Mouse (Mus musculus): ENCODE data around the gene Spock1. TPM values are rescaled to one million over a fixed set of nuclear protein-coding genes. Genes with fewer than 3 reads are reported as not detected.

The Spock1 gene
- polyA plus RNA-seq, 1 experiment from 2014 or later = 2.0 TPM

DNA sequence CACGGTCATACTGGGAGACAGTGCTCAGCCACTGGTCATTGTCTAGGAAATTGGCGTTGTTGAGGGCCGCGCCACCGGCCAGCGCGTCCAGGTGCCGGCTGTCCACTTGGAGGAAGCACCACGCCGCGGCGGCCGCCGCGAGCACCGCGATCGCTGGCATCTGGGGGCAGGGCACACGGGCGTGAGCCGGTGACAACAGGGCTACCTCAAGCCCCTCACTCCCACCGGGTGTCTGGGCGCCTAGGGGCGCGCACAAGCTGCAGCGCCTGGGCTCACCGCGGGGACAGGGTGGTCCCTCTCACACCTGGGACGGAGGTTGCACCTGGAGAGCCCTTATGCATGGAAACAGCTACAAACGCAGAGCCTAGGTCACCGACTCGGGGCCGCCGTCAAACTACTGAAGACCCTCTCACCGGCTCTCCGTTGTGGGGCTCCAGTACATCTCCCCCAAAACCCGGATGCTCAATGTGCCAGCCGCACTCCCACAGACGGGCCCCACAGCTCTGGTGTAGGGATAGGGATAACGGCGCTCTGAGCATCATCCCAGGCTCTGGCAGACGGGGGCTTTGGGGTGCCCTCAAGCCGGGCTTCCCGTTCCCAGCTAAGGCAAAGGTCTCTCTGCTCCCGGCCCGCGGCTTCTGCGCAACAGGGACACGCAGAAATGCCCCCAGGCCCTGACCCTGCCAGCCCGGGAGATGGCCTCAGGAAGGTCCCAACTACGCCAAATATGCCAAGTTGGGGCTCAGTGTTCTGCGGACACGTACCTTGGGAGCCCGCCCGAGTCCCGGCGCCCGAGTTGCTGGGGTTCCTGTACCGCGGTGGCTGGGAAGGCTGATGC, 485 bp downstream of the Spock1 start:
- Histone ChIP-seq H3K4me2 (peak overlapping the region; percentile 81), H3K36me3 (no peaks in the 10 kb centered on the region), H3K4me1 (peaks cover 9% of the 10 kb centered on the region), H3K27me3 (peaks cover 45% of the 10 kb centered on the region), H3K27ac (no peak overlapping the region), H3K9me3 (replicated peaks) (no peaks in the 10 kb centered on the region), H3K9ac (no peak overlapping the region), H3K4me3 (replicated peaks) (peak overlapping the region; percentile 40)
- no peak for ATAC-seq (replicated peaks; ENCODE audit: low FRiP score)
- 2% methylated on average over 60 of the region's 60 CpGs for WGBS

GRCm38 (mm10) chr13:57894597-57894996, 13.5 kb downstream of the Spock1 start:
- Histone ChIP-seq H3K27me3 (no peaks in the 10 kb centered on the region; the same call in 1 of the 2 replicates), H3K27ac (no peak overlapping the region), H3K36me3 (no peaks in the 10 kb centered on the region), H3K9ac (no peak overlapping the region), H3K4me2 (no peak overlapping the region), H3K4me1 (peaks cover 2% of the 10 kb centered on the region), H3K9me3 (replicated peaks) (no peaks in the 10 kb centered on the region), H3K4me3 (replicated peaks) (no peak overlapping the region)
- no peak for ATAC-seq (replicated peaks; ENCODE audit: low FRiP score)
- 77% methylated on average over 8 of the region's 8 CpGs for WGBS

- no peak overlapping the region for H3K4me3 ChIP-seq (replicated peaks)
- H3K27me3 ChIP-seq = no peaks in the 10 kb centered on the region; the same call in 1 of the 2 replicates
- ATAC-seq (replicated peaks; ENCODE audit: low FRiP score) = no peak
- no peak overlapping the region for H3K9ac ChIP-seq
- H3K27ac ChIP-seq = no peak overlapping the region
- H3K9me3 ChIP-seq (replicated peaks) = no peaks in the 10 kb centered on the region
- H3K4me2 ChIP-seq = no peak overlapping the region
- H3K4me1 ChIP-seq = peaks cover 9% of the 10 kb centered on the region
- no peaks in the 10 kb centered on the region for H3K36me3 ChIP-seq
- 61% methylated on average over 9 of the region's 9 CpGs for WGBS
Observed at GRCm38 (mm10) chr13:57889708-57890107, 18.4 kb downstream of the Spock1 start.

GRCm38 (mm10) chr13:57889050-57889449, 19.1 kb downstream of the Spock1 start:
- H3K4me1 ChIP-seq = peaks cover 9% of the 10 kb centered on the region
- H3K9me3 ChIP-seq (replicated peaks) = no peaks in the 10 kb centered on the region
- peak; percentile 54; the same call in 1 of the 2 replicates for ATAC-seq (replicated peaks; ENCODE audit: low FRiP score)
- no peak overlapping the region for H3K9ac ChIP-seq
- H3K4me2 ChIP-seq = 0 out of 2 replicates have a peak overlapping the region, but pooled peaks have one; percentile 16
- WGBS = 3% methylated on average over 6 of the region's 6 CpGs
- H3K27ac ChIP-seq = no peak overlapping the region
- no peak overlapping the region for H3K4me3 ChIP-seq (replicated peaks)
- H3K36me3 ChIP-seq = no peaks in the 10 kb centered on the region
- H3K27me3 ChIP-seq = no peaks in the 10 kb centered on the region; the same call in 1 of the 2 replicates

GRCm38 (mm10) chr13:57879817-57880216, 28.3 kb downstream of the Spock1 start:
- H3K9me3 ChIP-seq (replicated peaks) = no peaks in the 10 kb centered on the region
- no peak for ATAC-seq (replicated peaks; ENCODE audit: low FRiP score)
- H3K4me3 ChIP-seq (replicated peaks) = no peak overlapping the region
- peaks cover 4% of the 10 kb centered on the region; the same call in 1 of the 2 replicates for H3K4me1 ChIP-seq
- 30% methylated on average over 4 of the region's 4 CpGs for WGBS
- H3K9ac ChIP-seq = no peak overlapping the region
- H3K36me3 ChIP-seq = no peaks in the 10 kb centered on the region
- H3K27ac ChIP-seq = no peak overlapping the region
- no peak overlapping the region for H3K4me2 ChIP-seq
- H3K27me3 ChIP-seq = no peaks in the 10 kb centered on the region

DNA sequence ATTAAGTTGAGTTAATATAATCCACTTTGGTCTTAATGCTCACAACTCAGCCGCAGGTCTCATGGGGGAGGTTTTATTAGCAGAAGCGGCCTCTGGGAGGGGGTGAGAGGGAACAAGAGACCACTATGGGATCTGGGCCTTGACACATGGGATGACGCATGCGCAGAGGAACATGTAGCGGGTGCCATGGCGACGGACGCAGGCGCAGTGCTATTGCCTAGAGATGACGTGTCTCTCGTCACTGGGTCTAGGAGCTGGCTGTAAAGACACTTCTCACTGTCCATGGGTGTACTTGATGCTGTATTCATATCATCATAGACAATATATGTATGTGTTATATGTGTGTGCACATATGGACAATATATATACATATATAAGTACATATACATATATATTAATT, 29.3 kb downstream of the Spock1 start:
- Histone ChIP-seq H3K27ac (no peak overlapping the region), H3K4me2 (no peak overlapping the region), H3K4me3 (replicated peaks) (no peak overlapping the region), H3K9me3 (replicated peaks) (no peaks in the 10 kb centered on the region), H3K9ac (no peak overlapping the region), H3K4me1 (peaks cover 4% of the 10 kb centered on the region; the same call in 1 of the 2 replicates), H3K36me3 (no peaks in the 10 kb centered on the region), H3K27me3 (no peaks in the 10 kb centered on the region)
- WGBS = 77% methylated on average over 11 of the region's 11 CpGs
- no peak for ATAC-seq (replicated peaks; ENCODE audit: low FRiP score)

DNA sequence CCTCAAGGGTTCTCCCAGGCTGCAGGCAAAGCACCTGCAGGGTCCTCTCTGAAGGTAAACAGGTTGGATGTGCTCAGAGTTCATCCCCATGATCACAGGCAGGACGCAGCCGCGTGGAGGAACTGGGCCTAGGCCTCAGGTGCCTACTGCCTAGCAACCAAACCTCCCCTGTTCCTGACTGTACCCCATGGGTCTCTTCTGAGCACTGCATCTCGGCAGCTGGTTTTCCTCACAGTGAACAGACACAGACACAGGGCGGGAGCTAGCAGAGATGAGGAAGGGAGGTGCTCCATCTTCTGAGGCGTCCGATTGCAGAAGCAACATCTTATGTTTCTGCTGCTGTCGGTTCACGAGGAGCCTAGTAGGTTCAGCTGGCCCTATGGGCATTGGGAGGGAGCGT, 30.4 kb downstream of the Spock1 start:
- Histone ChIP-seq H3K27me3 (no peaks in the 10 kb centered on the region), H3K27ac (no peak overlapping the region), H3K4me3 (replicated peaks) (no peak overlapping the region), H3K4me2 (peak overlapping the region; percentile 21; the same call in 1 of the 2 replicates), H3K4me1 (peaks cover 4% of the 10 kb centered on the region; the same call in 1 of the 2 replicates), H3K9ac (no peak overlapping the region), H3K9me3 (replicated peaks) (no peaks in the 10 kb centered on the region), H3K36me3 (no peaks in the 10 kb centered on the region)
- 30% methylated on average over 10 of the region's 10 CpGs for WGBS
- peak; percentile 85 for ATAC-seq (replicated peaks; ENCODE audit: low FRiP score)

DNA sequence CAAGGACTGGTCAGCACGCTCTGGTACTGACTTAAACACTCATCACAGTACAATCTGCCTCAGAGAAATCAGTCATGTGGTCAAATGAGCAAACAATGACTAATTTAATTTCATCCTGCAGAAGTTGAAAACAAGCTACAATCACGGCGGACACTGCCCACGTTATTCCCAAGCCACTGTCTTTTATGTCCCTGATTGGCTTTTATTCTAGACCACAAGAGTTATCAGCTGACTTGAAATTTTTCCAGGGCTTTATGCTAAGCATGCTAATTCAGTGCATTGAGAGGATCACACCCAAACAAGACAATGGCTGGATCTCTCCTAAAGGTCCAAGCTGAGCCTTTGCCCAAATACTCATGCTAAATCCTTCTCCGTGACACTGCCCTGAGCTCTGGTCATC, 31.2 kb downstream of the Spock1 start:
- Histone ChIP-seq H3K27me3 (no peaks in the 10 kb centered on the region), H3K4me2 (no peak overlapping the region), H3K9ac (no peak overlapping the region), H3K27ac (no peak overlapping the region), H3K4me1 (peaks cover 4% of the 10 kb centered on the region; the same call in 1 of the 2 replicates), H3K4me3 (replicated peaks) (no peak overlapping the region), H3K9me3 (replicated peaks) (no peaks in the 10 kb centered on the region), H3K36me3 (no peaks in the 10 kb centered on the region)
- no peak for ATAC-seq (replicated peaks; ENCODE audit: low FRiP score)
- WGBS = 88% methylated on average over 5 of the region's 5 CpGs

DNA sequence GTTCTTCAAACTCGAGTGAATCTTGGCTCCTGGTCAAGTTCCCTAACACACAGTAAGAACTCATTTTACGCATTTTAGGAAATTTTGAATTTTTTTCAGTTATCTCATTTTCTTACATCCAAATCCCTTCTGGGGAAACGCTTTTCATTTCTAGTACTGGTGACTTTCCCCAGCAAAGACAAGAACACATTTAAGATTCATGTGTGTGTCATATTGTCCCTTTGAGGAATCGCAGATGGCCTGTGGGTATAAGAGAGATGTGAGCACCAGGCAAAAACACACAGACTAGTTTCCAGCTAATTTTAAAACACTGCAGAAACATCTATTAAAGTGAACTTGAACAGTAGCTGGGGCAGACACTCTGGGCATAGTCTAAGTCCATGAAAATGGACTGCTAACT, 38.1 kb downstream of the Spock1 start:
- WGBS = 86% methylated on average over 4 of the region's 4 CpGs
- Histone ChIP-seq H3K9ac (no peak overlapping the region), H3K27ac (no peak overlapping the region), H3K4me2 (no peak overlapping the region), H3K27me3 (no peaks in the 10 kb centered on the region), H3K9me3 (replicated peaks) (no peaks in the 10 kb centered on the region), H3K4me3 (replicated peaks) (no peak overlapping the region), H3K4me1 (no peaks in the 10 kb centered on the region), H3K36me3 (no peaks in the 10 kb centered on the region)
- no peak for ATAC-seq (replicated peaks; ENCODE audit: low FRiP score)

GRCm38 (mm10) chr13:57867586-57867985, 40.5 kb downstream of the Spock1 start:
- Histone ChIP-seq H3K9me3 (replicated peaks) (no peaks in the 10 kb centered on the region), H3K36me3 (no peaks in the 10 kb centered on the region), H3K4me1 (0 out of 2 replicates have a peak, but pooled peaks cover 5% of the 10 kb centered on the region), H3K4me3 (replicated peaks) (no peak overlapping the region), H3K27ac (no peak overlapping the region), H3K9ac (no peak overlapping the region), H3K4me2 (no peak overlapping the region), H3K27me3 (no peaks in the 10 kb centered on the region)
- no peak for ATAC-seq (replicated peaks; ENCODE audit: low FRiP score)
- WGBS = 47% methylated on average over 7 of the region's 7 CpGs

- H3K36me3 ChIP-seq = no peaks in the 10 kb centered on the region
- no peaks in the 10 kb centered on the region for H3K9me3 ChIP-seq (replicated peaks)
- H3K27ac ChIP-seq = no peak overlapping the region
- no peaks in the 10 kb centered on the region for H3K27me3 ChIP-seq
- 70% methylated on average over 4 of the region's 4 CpGs for WGBS
- ATAC-seq (replicated peaks; ENCODE audit: low FRiP score) = no peak
- H3K4me2 ChIP-seq = no peak overlapping the region
- H3K4me1 ChIP-seq = 0 out of 2 replicates have a peak, but pooled peaks cover 5% of the 10 kb centered on the region
- no peak overlapping the region for H3K9ac ChIP-seq
- no peak overlapping the region for H3K4me3 ChIP-seq (replicated peaks)
Observed at GRCm38 (mm10) chr13:57865029-57865428, 43.1 kb downstream of the Spock1 start.

DNA sequence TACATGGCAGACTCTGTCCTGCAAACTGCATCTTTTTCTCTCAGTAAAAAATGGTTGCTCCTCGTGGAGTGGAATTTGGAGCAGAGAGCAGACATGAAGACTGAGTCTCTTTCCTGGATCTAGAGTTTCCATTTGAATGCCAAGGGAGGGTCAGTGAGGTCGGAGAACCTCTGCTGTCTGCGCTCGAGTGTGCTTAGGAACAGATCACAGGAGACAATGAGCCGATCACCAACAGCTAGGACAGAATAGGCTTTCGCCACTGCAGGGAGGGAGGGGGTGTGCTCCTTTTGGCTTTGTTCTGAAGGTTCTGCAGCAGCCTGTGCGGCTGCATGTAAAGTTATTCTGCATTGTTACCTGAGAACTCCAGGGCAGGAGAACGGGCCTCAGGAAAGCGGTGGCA, 49.6 kb downstream of the Spock1 start:
- no peaks in the 10 kb centered on the region for H3K27me3 ChIP-seq
- H3K4me1 ChIP-seq = 0 out of 2 replicates have a peak, but pooled peaks cover 4% of the 10 kb centered on the region
- no peak overlapping the region for H3K27ac ChIP-seq
- no peak for ATAC-seq (replicated peaks; ENCODE audit: low FRiP score)
- WGBS = 39% methylated on average over 9 of the region's 9 CpGs
- no peak overlapping the region for H3K9ac ChIP-seq
- H3K4me2 ChIP-seq = no peak overlapping the region
- H3K36me3 ChIP-seq = no peaks in the 10 kb centered on the region
- H3K4me3 ChIP-seq (replicated peaks) = no peak overlapping the region
- no peaks in the 10 kb centered on the region for H3K9me3 ChIP-seq (replicated peaks)

Measured in kidney, embryonic 15.5 days (tissue).